Mouse (Mus musculus): ENCODE results near the gene Tomm40l. TPM values are rescaled to one million over a fixed set of nuclear protein-coding genes. Genes with fewer than 3 reads are reported as not detected.

The Tomm40l gene
- total RNA-seq, 1 experiment, result 27.5 TPM

DNA sequence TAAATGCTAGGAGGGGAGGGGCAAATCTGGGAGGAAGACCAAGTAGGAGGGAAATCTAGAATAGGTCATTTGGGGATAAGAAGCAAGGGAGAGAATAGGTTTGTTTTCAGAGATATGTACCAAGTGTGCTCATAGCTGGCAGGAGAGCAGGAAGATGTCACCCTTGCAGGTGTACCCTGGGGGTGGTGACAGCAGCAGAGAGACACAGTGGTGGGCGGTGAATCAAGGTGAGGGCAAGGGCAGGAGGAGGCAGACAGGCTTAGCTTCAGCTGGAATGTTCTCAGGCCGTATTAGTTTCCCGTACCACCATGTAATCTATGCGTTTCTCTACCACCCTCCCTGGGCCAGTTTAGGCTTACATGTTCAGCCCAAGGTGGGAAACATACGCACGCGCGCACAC lies 49.5 kb downstream of the Tomm40l start:
- Histone ChIP-seq H3K36me3 (ENCODE audit: control insufficient read depth, insufficient read depth, low read length, poor library complexity, severe bottlenecking) (no peaks in the 10 kb centered on the region), H3K9ac (ENCODE audit: insufficient read depth, low read depth, low read length, poor library complexity, severe bottlenecking) (no peak overlapping the region), H3K4me3 (ENCODE audit: insufficient read depth in 1 of 2, low read depth in 1 of 2, low read length in 2 of 2, poor library complexity in 1 of 2, severe bottlenecking in 1 of 2) (no peak overlapping the region), H3K27ac (ENCODE audit: insufficient read depth, low read depth, low read length, poor library complexity, severe bottlenecking) (no peak overlapping the region), H3K9me3 (ENCODE audit: control insufficient read depth, insufficient read depth, low read depth, low read length) (no peaks in the 10 kb centered on the region), H3K4me1 (ENCODE audit: control insufficient read depth in 2 of 2, insufficient read depth in 2 of 2, low read length in 2 of 2, poor library complexity in 1 of 2) (no peaks in the 10 kb centered on the region)
- in situ Hi-C loops (cut with MboI; ENCODE audit: low sequenced_read_pairs in 2 of 2, unreplicated experiment in 2 of 2), result no loop called here
- DNase-seq (ENCODE audit: low read depth, low spot score), result no peak
- TF ChIP-seq ZC3H11A (IDR thresholded peaks at IDR 0.05; ENCODE audit: borderline replicate concordance, low read depth, low read length), result no peak
- no peak for TF ChIP-seq CHD2 (IDR thresholded peaks at IDR 0.05; ENCODE audit: low read depth, low read length)
- TF ChIP-seq ZNF384 (IDR thresholded peaks at IDR 0.05; ENCODE audit: low read depth, low read length), result no peak
- TF ChIP-seq MAFK (IDR thresholded peaks at IDR 0.05; ENCODE audit: insufficient read depth, low read depth, low read length), result no peak
- no peak for TF ChIP-seq HCFC1 (IDR thresholded peaks at IDR 0.05; ENCODE audit: borderline replicate concordance, insufficient read depth, low read length)

DNA sequence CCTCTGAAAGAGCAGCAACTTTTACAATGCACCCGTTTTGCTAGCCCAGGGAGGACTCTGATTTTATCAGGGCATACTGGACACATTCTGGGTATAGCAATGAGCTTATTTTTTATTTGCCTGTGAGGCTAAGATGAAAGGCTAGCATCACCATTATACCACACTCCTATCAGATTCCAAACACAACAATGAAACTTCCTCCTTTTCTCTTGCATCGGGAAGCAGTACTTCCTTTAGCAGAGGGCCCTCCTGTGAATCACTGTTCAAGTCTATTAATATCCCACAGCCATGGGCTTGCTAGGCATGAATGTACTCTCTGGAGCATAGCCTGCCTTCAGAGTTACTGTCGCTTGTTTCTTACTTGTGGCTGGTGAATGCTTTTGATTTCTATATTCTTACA lies 51.2 kb downstream of the Tomm40l start:
- no peak overlapping the region for H3K4me3 ChIP-seq (ENCODE audit: insufficient read depth in 1 of 2, low read depth in 1 of 2, low read length in 2 of 2, poor library complexity in 1 of 2, severe bottlenecking in 1 of 2)
- TF ChIP-seq MAFK (IDR thresholded peaks at IDR 0.05; ENCODE audit: insufficient read depth, low read depth, low read length) (no peak), CHD2 (IDR thresholded peaks at IDR 0.05; ENCODE audit: low read depth, low read length) (no peak), HCFC1 (IDR thresholded peaks at IDR 0.05; ENCODE audit: borderline replicate concordance, insufficient read depth, low read length) (no peak), ZC3H11A (IDR thresholded peaks at IDR 0.05; ENCODE audit: borderline replicate concordance, low read depth, low read length) (no peak), ZNF384 (IDR thresholded peaks at IDR 0.05; ENCODE audit: low read depth, low read length) (no peak)
- DNase-seq (ENCODE audit: low read depth, low spot score), result no peak
- no peaks in the 10 kb centered on the region for H3K36me3 ChIP-seq (ENCODE audit: control insufficient read depth, insufficient read depth, low read length, poor library complexity, severe bottlenecking)
- no peak overlapping the region for H3K27ac ChIP-seq (ENCODE audit: insufficient read depth, low read depth, low read length, poor library complexity, severe bottlenecking)
- no peaks in the 10 kb centered on the region for H3K9me3 ChIP-seq (ENCODE audit: control insufficient read depth, insufficient read depth, low read depth, low read length)
- no peaks in the 10 kb centered on the region for H3K4me1 ChIP-seq (ENCODE audit: control insufficient read depth in 2 of 2, insufficient read depth in 2 of 2, low read length in 2 of 2, poor library complexity in 1 of 2)
- in situ Hi-C loops (cut with MboI; ENCODE audit: low sequenced_read_pairs in 2 of 2, unreplicated experiment in 2 of 2), result no loop called here
- no peak overlapping the region for H3K9ac ChIP-seq (ENCODE audit: insufficient read depth, low read depth, low read length, poor library complexity, severe bottlenecking)

DNA sequence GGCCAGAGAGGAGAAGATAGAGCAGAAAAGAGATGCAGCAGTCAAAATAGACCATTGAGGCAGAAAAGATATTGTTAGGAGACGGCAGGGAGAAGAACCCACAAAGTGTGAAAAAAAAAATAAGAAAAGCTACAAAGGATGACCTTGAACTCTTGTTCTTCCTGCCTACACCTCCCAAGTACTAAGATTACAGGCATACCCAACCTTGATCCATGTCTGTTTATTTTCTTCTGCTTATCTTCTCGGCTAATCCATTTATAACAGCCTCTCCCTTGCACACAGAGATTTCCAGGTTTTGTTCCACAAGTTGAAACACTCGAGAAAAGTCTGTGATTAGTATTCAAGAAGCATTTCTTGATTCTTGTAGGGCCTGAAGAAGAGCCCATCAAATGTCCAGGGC lies 52.4 kb downstream of the Tomm40l start:
- Histone ChIP-seq H3K4me3 (ENCODE audit: insufficient read depth in 1 of 2, low read depth in 1 of 2, low read length in 2 of 2, poor library complexity in 1 of 2, severe bottlenecking in 1 of 2) (no peak overlapping the region), H3K9ac (ENCODE audit: insufficient read depth, low read depth, low read length, poor library complexity, severe bottlenecking) (no peak overlapping the region), H3K36me3 (ENCODE audit: control insufficient read depth, insufficient read depth, low read length, poor library complexity, severe bottlenecking) (no peaks in the 10 kb centered on the region), H3K4me1 (ENCODE audit: control insufficient read depth in 2 of 2, insufficient read depth in 2 of 2, low read length in 2 of 2, poor library complexity in 1 of 2) (no peaks in the 10 kb centered on the region), H3K9me3 (ENCODE audit: control insufficient read depth, insufficient read depth, low read depth, low read length) (no peaks in the 10 kb centered on the region), H3K27ac (ENCODE audit: insufficient read depth, low read depth, low read length, poor library complexity, severe bottlenecking) (no peak overlapping the region)
- no peak for TF ChIP-seq CHD2 (IDR thresholded peaks at IDR 0.05; ENCODE audit: low read depth, low read length)
- no peak for TF ChIP-seq HCFC1 (IDR thresholded peaks at IDR 0.05; ENCODE audit: borderline replicate concordance, insufficient read depth, low read length)
- TF ChIP-seq MAFK (IDR thresholded peaks at IDR 0.05; ENCODE audit: insufficient read depth, low read depth, low read length), result no peak
- TF ChIP-seq ZC3H11A (IDR thresholded peaks at IDR 0.05; ENCODE audit: borderline replicate concordance, low read depth, low read length), result no peak
- no peak for TF ChIP-seq ZNF384 (IDR thresholded peaks at IDR 0.05; ENCODE audit: low read depth, low read length)
- in situ Hi-C loops (cut with MboI; ENCODE audit: low sequenced_read_pairs in 2 of 2, unreplicated experiment in 2 of 2), result no loop called here
- DNase-seq (ENCODE audit: low read depth, low spot score), result no peak

DNA sequence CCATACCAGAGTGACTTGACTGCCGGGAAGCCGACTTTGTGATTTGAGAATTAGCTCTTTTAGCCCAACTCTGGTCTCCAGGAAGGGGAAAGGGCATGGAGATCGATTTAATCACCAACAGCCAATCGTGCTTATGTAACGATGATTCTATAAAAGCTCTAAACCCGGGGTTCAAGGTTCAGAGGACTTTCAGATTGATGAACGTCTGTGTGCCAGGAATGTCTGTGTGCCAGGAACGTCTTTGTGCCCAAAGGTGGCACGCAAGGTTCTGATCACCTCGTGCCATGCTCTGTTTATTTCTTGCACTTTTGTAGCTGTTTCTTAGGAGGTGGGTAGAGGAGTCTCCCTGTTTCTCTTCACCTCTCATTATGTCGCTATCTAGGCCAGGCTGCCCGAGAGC lies 53.4 kb downstream of the Tomm40l start:
- H3K9ac ChIP-seq (ENCODE audit: insufficient read depth, low read depth, low read length, poor library complexity, severe bottlenecking), result no peak overlapping the region
- no peak overlapping the region for H3K4me3 ChIP-seq (ENCODE audit: insufficient read depth in 1 of 2, low read depth in 1 of 2, low read length in 2 of 2, poor library complexity in 1 of 2, severe bottlenecking in 1 of 2)
- H3K36me3 ChIP-seq (ENCODE audit: control insufficient read depth, insufficient read depth, low read length, poor library complexity, severe bottlenecking), result no peaks in the 10 kb centered on the region
- TF ChIP-seq MAFK (IDR thresholded peaks at IDR 0.05; ENCODE audit: insufficient read depth, low read depth, low read length), result no peak
- TF ChIP-seq HCFC1 (IDR thresholded peaks at IDR 0.05; ENCODE audit: borderline replicate concordance, insufficient read depth, low read length), result no peak
- no peak for TF ChIP-seq ZNF384 (IDR thresholded peaks at IDR 0.05; ENCODE audit: low read depth, low read length)
- no peak for TF ChIP-seq ZC3H11A (IDR thresholded peaks at IDR 0.05; ENCODE audit: borderline replicate concordance, low read depth, low read length)
- no peak for TF ChIP-seq CHD2 (IDR thresholded peaks at IDR 0.05; ENCODE audit: low read depth, low read length)
- H3K9me3 ChIP-seq (ENCODE audit: control insufficient read depth, insufficient read depth, low read depth, low read length), result no peaks in the 10 kb centered on the region
- H3K4me1 ChIP-seq (ENCODE audit: control insufficient read depth in 2 of 2, insufficient read depth in 2 of 2, low read length in 2 of 2, poor library complexity in 1 of 2), result no peaks in the 10 kb centered on the region
- no peak overlapping the region for H3K27ac ChIP-seq (ENCODE audit: insufficient read depth, low read depth, low read length, poor library complexity, severe bottlenecking)
- in situ Hi-C loops (cut with MboI; ENCODE audit: low sequenced_read_pairs in 2 of 2, unreplicated experiment in 2 of 2), result no loop called here
- no peak for DNase-seq (ENCODE audit: low read depth, low spot score)

Other genes with a start within 250 kb of the Tomm40l start
- gene Fcgr2b, start 246.0 kb downstream of the Tomm40l start, total RNA-seq (2012; rRNA removed), result 2.4 and 4.5 TPM in 2 replicates
- gene Fcgr4, start 203.6 kb downstream of the Tomm40l start, total RNA-seq (2012; rRNA removed), result 0.49 TPM in 1 of 2 replicates, not detected in the other
- 0.32 and 0.40 TPM in 2 replicates for gene Fcgr3, start 157.6 kb downstream of the Tomm40l start, total RNA-seq (2012; rRNA removed)
- not detected in 2 replicates for gene Cfap126, start 108.6 kb downstream of the Tomm40l start, total RNA-seq (2012; rRNA removed)
- 55.0 and 57.9 TPM in 2 replicates for gene Sdhc, start 71.9 kb downstream of the Tomm40l start, total RNA-seq (2012; rRNA removed)
- gene Mpz, start 71.8 kb downstream of the Tomm40l start, total RNA-seq (2012; rRNA removed), result 0.36 TPM in 1 of 2 replicates, not detected in the other
- 0.63 and 2.2 TPM in 2 replicates for gene Pcp4l1, start 26.2 kb downstream of the Tomm40l start, total RNA-seq (2012; rRNA removed)
- 0.71 and 1.2 TPM in 2 replicates for gene Nr1i3, start 8.5 kb downstream of the Tomm40l start, total RNA-seq (2012; rRNA removed)
- 0.98 and 2.0 TPM in 2 replicates for gene Apoa2, start 2.5 kb upstream of the Tomm40l start, total RNA-seq (2012; rRNA removed)
- gene Fcer1g, start 11.9 kb upstream of the Tomm40l start, total RNA-seq (2012; rRNA removed), result 0.62 and 0.63 TPM in 2 replicates
- 3.9 and 4.5 TPM in 2 replicates for gene Adamts4, start 27.9 kb upstream of the Tomm40l start, total RNA-seq (2012; rRNA removed)
- 175 and 229 TPM in 2 replicates for gene Ndufs2, start 28.9 kb upstream of the Tomm40l start, total RNA-seq (2012; rRNA removed)
- 35.8 and 51.0 TPM in 2 replicates for gene B4galt3, start 47.8 kb upstream of the Tomm40l start, total RNA-seq (2012; rRNA removed)
- gene Ppox, start 58.7 kb upstream of the Tomm40l start, total RNA-seq (2012; rRNA removed), result 15.5 and 23.6 TPM in 2 replicates
- 23.1 and 30.7 TPM in 2 replicates for gene Usp21, start 65.5 kb upstream of the Tomm40l start, total RNA-seq (2012; rRNA removed)
- 59.1 and 78.8 TPM in 2 replicates for gene Ufc1, start 72.5 kb upstream of the Tomm40l start, total RNA-seq (2012; rRNA removed)
- gene Dedd, start 106.6 kb upstream of the Tomm40l start, total RNA-seq (2012; rRNA removed), result 23.9 and 25.7 TPM in 2 replicates
- gene Nit1, start 123.1 kb upstream of the Tomm40l start, total RNA-seq (2012; rRNA removed), result 18.1 and 24.4 TPM in 2 replicates
- gene Pfdn2, start 123.2 kb upstream of the Tomm40l start, total RNA-seq (2012; rRNA removed), result 41.1 and 41.6 TPM in 2 replicates
- 0.85 and 1.1 TPM in 2 replicates for gene Klhdc9, start 138.3 kb upstream of the Tomm40l start, total RNA-seq (2012; rRNA removed)
- 1.9 and 3.0 TPM in 2 replicates for gene Nectin4, start 147.6 kb upstream of the Tomm40l start, total RNA-seq (2012; rRNA removed)
- 8.0 and 9.0 TPM in 2 replicates for gene Arhgap30, start 166.4 kb upstream of the Tomm40l start, total RNA-seq (2012; rRNA removed)
- gene Usf1, start 188.8 kb upstream of the Tomm40l start, total RNA-seq (2012; rRNA removed), result 151 and 164 TPM in 2 replicates
- 6.2 and 11.2 TPM in 2 replicates for gene Tstd1, start 196.4 kb upstream of the Tomm40l start, total RNA-seq (2012; rRNA removed)
- 74.9 and 132 TPM in 2 replicates for gene F11r, start 215.0 kb upstream of the Tomm40l start, total RNA-seq (2012; rRNA removed)